Mouse (Mus musculus): Measurements from ENCODE around the gene Tfb2m.

The Tfb2m gene

GRCm38 (mm10) chr1:179545768-179546550 lies at the start of gene Tfb2m, which contains the start of gene Cnst:
TSS of gene Tfb2m (minus strand) at chr1:179546267.
TSS of gene Cnst (plus strand) at chr1:179546370.
- peak; percentile 99 for DNase-seq

- DNase-seq: no peak
These were observed 46.9 kb upstream of the Tfb2m start for GRCm38 (mm10) chr1:179592972-179593371.

GRCm38 (mm10) chr1:179592143-179592542 lies 46.1 kb upstream of the Tfb2m start:
- no peak for DNase-seq

GRCm38 (mm10) chr1:179591639-179592038 lies 45.6 kb upstream of the Tfb2m start:
- DNase-seq: no peak

GRCm38 (mm10) chr1:179588230-179588629 lies 42.2 kb upstream of the Tfb2m start:
- DNase-seq: no peak

- DNase-seq: no peak
These were observed 40.5 kb upstream of the Tfb2m start for GRCm38 (mm10) chr1:179586430-179587095.

- no peak for DNase-seq
These were observed 39.6 kb upstream of the Tfb2m start for GRCm38 (mm10) chr1:179585646-179586045.

GRCm38 (mm10) chr1:179584220-179584619 lies 38.2 kb upstream of the Tfb2m start:
- DNase-seq: no peak

- DNase-seq: no peak
These were observed 37.0 kb upstream of the Tfb2m start for GRCm38 (mm10) chr1:179583090-179583489.

GRCm38 (mm10) chr1:179582021-179582433 lies 36.0 kb upstream of the Tfb2m start:
- no peak for DNase-seq

GRCm38 (mm10) chr1:179581422-179581821 lies 35.4 kb upstream of the Tfb2m start:
- no peak for DNase-seq

- DNase-seq: no peak
These were observed 34.1 kb upstream of the Tfb2m start for GRCm38 (mm10) chr1:179580200-179580599.

GRCm38 (mm10) chr1:179578625-179579024 lies 32.6 kb upstream of the Tfb2m start:
- DNase-seq: peak; percentile 41

- no peak for DNase-seq
These were observed 27.7 kb upstream of the Tfb2m start for GRCm38 (mm10) chr1:179573650-179574206.

- no peak for DNase-seq
These were observed 25.6 kb upstream of the Tfb2m start for GRCm38 (mm10) chr1:179571686-179572085.

- no peak for DNase-seq
These were observed 24.4 kb upstream of the Tfb2m start for GRCm38 (mm10) chr1:179570482-179570881.

GRCm38 (mm10) chr1:179568690-179569398 lies 22.8 kb upstream of the Tfb2m start:
- no peak for DNase-seq

- no peak for DNase-seq
These were observed 21.5 kb upstream of the Tfb2m start for GRCm38 (mm10) chr1:179567558-179567957.

- no peak for DNase-seq
These were observed 17.9 kb upstream of the Tfb2m start for GRCm38 (mm10) chr1:179563926-179564325.

GRCm38 (mm10) chr1:179563211-179563610 lies 17.1 kb upstream of the Tfb2m start:
- no peak for DNase-seq

GRCm38 (mm10) chr1:179560845-179561430 lies 14.9 kb upstream of the Tfb2m start:
- no peak for DNase-seq

- DNase-seq: no peak
These were observed 13.6 kb upstream of the Tfb2m start for GRCm38 (mm10) chr1:179559446-179560194.
